Mouse (Mus musculus) ZHBTc4 (cell line): ENCODE results near the gene Tbc1d19.

ENCODE experiments used
- DNase-seq: peaks from one replicate; pipeline ENCODE4 v3.0.0-alpha.2; 2011; ENCODE audit warnings: low read depth, low spot score

Gene Tbc1d19

DNA sequence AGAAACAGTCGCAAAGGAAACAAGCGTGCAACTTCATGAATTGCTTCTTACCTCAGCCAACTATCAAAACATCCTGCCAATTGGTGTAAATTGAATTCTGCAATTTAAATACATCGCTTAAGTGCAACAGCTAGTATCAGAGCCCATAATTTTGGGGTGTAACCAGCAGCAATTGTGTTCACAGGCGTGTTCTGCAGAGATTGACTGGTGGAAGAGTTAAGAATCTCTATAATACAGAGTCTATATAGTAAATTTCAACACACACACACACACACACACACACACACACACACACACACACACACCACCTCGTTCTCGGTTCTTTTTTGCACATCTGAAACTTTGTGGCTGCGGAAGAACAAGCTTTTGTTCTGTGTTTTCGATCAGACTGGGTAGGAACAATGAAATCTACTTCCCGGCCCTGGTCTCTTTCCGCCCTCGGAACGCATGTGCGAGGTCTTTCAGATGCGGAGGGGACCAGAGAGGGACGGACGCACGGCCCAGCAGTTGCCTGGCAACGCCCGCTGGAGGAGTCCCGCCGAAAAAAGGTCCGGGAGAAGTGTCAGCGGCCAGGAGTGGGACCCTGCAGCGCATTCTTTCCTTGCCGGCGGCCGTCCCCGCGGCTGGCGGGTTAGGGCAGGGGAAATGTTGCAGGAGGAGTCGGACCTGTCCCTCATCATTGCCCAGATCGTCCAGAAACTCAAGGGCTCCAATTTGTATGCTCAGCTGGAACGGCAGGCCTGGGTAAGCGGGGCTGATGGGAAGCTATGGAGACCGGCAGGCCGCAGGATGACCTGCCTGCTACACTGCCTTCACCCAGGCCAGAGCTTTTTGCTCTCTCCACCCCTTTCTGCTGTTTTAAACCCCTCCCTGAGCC is at the start of gene Tbc1d19:
Gene Tbc1d19, plus strand, starts transcription at position 492 of the 877 bp plus-strand sequence.
- DNase-seq, result peak; percentile 94

DNA sequence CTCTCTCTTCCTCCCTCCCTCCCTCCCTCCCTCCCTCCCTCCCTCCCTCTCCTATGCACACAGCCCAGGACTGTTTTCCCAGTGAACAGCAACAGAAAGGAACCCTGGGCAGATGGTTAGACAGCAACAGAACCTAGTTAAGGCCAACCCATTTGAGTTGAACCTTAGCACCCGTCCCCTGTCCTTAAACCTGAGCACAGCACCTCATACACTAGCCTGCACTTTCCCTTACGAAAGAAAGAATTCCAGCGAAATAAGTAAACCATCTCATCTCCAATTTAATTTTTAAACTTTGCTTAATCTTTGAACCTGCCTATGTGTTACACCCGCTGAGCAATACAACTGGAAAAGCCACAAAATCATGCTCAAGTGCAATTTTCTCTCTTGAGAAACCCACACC is 49.5 kb upstream of the Tbc1d19 start:
- no peak for DNase-seq

DNA sequence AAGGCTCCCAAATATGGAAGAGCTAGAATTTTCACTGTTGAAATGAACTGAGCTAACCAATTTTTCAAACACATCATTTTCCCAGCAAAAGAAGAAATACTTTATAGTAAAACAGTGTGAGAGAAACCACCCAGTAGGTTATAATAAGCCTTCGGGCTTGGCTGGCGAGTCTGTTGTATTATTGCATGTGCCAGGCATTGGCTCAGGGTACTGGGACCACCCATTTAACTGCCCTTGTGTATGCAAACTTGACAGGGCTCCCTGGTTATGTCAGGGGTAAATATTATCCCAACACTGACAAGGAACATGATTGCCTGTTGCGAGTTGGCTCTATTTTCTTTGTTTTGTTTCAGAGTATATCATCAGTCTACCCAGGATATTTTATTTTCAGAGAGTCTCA is 48.5 kb upstream of the Tbc1d19 start:
- no peak for DNase-seq

DNA sequence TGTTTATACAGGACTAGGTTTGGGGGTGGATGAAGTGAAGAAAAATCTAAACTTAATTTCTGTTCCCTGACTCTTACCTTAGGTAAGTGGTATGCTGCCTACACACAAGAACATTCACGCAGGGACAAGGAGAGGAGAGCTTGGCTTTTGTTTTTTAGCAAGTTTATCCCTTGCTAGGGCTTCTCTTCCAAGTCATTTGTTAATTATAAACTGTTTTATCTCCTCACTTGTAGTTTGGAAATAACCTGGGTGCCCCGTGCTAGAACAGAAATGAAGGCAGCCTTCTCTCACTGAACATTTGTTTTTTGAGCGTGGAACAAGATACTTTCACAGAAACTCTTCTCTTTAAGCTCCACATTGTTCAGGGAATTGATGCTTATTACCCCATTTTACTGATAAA is 48.1 kb upstream of the Tbc1d19 start:
- no peak for DNase-seq

DNA sequence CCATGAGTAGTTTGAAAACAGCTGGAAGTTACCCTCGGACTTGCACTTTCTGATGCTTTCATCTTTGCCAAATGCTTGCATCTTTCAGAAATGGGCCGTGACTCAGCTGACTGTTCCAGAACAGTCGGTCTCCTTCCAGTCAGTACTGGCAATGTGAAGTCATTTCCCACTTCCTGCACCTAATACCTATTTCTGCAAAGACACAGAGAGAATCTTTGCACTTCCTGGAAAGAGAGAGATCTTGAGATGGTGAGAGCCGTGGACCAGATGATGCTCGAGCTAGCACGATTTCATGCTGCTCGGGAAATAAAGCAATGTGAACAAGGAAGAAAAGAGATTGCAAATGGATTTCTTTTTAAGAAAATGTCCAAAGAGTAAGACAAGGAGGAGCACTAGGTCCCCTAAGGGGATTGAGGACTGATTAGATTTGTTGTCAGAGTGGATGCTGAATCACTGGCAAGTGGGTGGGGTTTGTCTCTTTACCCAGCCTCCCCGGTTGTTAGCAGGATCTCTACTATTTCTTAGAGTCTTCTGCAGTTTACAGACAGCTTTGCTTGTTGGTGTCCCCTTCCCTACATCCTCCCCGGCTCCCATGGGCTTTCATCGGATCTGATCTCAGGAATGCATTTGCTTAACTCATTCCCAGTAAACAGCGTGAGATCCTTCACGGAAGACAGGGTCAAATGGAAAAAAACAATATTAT is 24.4 kb upstream of the Tbc1d19 start:
- DNase-seq, result no peak

DNA sequence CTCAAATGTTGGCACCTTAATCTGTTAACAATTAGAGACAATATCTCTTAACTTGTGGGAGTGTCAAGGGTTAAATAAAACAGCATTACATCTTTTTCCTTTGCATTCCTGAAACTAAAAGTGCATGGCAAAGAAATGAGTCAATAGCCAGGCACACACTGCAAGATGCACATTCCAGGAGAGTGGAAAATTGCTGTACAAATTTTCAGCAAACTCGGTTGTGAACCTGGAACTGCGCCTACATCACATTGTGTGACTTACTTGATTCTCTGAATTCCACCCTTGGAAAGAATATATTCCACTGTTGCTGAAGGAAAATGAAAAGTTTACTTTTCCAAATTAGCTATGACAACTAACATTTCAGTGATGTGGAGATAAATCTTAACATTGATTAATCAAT is 8.0 kb upstream of the Tbc1d19 start:
- no peak for DNase-seq

DNA sequence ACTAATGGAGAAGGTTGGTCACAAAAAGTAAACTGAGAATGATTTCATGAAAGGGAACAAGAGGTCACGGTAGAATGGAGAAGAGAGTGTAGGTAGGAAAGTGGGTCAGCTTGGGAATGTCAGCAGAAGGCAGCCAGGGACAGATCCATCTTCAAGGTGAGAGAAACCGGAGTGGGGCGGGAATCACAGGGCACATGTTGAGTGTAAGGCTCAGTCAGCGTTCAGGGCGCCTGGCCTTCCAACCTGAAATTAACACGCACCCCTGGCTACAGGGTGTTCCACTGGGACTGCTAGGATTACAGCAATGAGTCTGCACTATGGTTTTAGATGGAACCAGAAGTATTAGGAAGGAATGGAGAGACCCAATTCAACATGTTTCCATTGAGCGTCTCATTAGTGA is 10.3 kb downstream of the Tbc1d19 start:
- DNase-seq, result no peak

DNA sequence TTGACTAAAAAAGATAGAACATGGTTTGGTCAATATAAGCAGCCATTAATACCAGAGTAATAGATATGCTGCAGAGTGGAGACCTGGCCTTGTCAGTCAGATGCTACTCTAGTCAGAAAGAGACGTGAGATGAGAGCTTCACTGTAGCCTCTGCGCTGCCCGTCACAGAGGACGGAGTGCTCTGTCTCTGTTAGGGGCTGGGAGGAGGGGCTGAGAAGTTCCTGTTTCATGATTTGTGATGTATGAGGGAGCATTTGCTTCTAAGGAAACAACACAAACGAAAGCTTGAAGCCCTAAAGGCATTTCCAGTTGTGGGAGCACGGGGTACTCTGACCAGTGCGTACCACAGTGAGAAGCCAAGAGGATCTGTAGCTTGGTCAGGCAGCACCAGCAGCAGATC is 16.5 kb downstream of the Tbc1d19 start:
- DNase-seq, result no peak

DNA sequence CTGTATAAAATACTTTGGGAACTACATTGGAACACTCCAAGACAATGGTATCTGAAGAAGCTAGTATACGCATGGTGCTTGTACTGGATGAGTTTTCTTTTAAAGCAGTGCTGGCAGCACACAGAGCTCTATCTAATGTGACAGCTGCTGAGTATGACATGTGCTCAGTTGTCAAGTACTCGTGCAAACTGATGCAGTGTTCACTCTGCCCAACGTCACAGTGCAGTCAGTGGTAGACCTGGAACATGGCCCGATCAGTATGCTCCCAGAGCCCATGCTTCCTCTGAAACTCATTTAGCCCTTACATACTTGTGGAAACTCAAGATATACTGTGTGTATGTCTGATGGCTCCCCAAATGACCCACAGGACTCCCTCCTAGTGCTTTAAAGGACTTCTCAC is 25.1 kb downstream of the Tbc1d19 start:
- no peak for DNase-seq

DNA sequence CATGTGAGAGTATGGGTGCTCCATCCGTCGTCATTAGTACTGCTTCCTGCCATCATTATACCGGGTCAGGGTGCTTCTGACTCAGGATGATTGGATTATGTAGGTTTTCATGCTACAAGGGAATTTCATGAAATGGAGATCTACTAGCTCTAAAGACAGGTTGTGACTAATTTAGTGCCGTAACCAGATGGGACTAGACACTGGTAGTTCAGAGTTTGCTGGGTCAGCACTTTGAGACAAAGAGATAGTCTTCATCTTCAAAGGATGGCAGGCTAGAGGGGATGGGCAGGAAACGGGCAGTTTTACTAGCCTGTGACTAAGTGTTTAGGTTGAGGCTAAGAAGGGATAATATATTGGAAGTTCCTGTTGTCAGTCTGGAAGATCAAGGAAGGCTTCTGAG is 31.9 kb downstream of the Tbc1d19 start:
- DNase-seq, result no peak

DNA sequence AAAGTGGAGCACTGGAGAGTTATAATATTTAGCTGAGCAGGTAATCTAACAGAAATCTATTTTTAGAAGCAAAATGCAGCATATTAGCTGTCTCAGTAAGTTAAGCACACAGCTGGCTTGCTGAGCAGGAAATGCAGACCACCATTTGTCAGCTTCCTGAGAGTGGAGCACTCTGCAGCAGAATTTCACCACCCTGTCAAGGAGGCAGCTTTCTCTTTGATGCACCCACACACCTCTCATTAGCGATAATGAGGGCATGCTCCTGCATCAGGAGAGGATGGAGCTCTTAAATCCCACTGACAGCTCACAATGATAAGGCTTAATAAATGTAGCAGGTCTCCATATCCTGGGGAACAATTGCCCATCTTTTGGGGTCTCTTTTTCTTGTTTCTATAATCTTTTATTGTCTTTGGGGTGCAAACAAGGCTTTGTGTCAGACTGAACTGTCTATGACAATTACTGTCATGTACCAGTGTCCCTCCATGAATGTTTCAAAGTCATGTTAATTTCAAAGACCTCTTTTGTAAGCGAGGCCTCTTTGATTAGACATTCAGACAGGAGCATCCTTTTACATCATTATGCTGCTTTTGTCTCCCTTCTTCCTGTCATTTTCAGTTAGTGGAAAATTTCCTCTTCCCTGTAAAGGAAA is 39.0 kb downstream of the Tbc1d19 start:
- no peak for DNase-seq

DNA sequence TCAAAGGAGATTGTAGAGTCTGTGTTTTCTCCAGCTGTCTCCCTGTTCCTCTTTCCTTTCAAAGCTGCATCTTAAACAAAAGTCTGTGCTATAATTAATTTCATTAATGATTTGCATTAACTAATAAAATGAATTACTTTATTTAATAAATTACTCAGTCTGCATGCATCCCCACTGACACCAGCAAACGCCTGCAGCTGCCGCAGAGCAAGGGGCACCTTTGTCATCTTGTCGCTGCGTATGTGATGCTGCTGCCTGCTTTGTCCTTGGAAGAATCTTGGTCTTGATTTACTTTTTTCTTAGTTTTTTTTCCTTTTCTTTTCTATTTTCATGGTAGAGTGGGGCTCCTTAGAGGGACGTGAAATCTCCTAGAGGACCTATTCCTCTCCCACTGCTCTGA is 43.2 kb downstream of the Tbc1d19 start:
- DNase-seq, result no peak

DNA sequence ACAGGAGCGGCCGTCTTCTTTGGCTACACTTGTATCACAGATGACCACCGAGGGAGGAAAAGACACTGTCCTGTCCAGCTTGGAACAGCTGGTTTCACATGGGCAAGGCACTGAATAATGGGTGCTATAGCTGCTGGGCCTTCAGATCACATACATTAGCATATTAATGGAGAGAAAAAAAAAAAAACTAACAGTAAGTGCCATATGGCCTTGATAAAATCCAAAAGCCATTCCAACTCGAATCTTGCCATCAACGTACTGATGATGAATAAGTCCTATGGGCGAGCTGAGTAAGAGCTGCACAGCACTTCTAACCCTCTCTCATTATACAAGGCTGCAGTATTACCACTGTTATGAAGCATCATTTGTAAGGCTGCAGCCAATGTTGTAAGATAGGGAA is 45.2 kb downstream of the Tbc1d19 start:
- no peak for DNase-seq

DNA sequence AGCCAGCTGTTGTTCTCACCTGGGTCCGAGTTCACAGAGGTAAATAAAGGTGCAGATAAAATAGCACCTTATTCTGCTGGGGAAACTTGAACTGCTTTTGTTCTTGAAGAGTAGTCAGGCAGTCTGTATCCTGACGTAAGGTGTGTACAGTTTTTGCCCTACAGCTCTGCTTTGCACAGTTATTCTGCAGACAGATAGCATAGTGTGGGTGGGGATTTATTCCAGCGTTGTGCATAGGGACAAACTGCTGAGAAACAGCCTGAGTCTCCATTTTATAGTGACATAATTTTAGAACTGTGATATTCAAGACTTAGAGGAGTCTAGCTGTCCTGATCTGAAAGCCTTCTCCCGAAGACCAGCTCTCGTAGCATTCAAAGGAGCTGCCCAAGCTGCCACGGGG is 46.6 kb downstream of the Tbc1d19 start:
- DNase-seq, result no peak

DNA sequence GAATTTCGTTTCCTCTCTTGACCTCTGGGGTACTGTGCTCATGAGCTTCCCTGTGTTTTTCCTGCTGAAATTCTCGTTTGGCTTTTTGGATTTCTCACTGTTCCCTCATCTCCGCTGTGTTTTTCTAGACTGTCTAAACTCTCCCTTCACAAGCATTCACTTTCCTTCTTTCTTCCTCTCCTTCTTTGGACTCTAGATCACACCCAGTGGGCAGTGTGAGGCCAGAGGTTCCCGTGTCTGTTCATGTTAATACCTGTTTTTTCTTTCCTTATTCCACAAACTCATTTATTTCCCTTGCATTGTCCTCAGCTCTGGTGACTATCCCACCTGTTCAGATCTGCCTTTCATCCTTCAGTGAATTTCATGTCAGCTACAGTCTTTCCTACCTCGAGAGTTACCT is 55.7 kb downstream of the Tbc1d19 start:
- DNase-seq, result no peak

DNA sequence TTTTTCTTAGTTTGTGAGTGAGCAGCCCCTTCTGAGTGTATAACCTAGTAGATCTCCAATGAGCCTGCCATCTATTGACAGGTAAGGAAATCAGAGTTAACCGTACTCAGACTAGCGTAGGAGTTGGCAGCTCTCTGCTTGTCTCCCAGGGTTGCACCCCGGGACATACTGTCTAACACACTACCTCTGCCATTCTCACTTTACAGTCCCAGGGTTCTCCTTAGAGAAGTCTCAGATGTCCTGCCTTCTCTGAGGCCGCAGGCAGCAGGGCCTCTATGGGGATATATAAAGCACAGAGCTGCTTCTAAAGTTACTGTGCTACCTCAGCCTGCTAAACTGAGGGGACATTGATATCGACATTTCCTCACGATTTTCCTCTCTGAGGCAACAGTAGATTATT is 56.6 kb downstream of the Tbc1d19 start:
- no peak for DNase-seq

DNA sequence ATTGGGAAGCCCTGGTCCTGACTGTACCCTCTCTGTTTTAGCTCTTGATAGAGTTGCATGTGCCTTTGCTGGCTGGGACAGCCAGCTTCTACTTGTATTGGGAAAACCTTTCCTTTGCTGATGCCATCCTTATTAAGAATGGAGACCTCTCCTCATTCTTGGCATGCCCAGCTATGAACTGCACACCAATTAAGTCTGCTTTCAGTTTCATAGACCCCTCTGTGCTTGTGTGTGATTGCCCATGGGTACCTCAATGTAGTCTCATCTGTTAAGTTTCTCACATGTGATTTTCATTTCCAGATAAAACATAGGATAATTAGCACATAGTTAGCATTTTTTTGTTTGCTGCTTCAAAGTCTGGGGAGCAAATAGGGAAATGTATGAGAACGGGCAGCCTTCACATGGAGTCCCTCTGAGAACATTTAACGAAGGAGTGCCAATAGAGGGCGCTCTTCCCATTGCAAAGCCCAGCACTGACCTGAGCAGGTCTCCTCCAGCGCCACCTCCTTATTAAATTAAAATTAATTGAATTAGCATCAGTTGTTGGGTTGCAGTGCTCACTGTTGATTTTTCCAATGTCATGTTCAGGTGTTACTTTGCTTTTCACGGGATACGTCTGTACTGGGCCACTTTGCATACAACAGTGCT is 62.4 kb downstream of the Tbc1d19 start:
- peak; percentile 54 for DNase-seq

DNA sequence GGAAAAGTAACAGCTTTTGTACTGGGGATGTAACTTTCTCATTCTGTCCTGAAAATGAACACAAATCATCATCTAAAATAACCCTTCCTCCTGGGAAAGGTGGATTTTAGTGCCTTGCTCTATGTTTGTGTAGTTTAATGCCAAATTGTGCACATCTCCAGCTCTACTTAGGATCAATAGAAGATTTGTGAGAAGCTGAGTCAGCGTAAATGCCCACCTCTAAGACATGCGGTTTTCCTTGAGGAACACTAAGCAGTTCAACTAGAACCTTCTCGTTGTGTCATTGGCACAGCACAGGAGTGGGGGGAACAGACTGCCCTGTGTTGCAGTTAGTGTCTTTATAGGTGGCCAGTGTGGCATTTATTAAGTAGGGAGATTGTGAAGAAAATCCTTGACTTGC is 65.6 kb downstream of the Tbc1d19 start:
- no peak for DNase-seq

DNA sequence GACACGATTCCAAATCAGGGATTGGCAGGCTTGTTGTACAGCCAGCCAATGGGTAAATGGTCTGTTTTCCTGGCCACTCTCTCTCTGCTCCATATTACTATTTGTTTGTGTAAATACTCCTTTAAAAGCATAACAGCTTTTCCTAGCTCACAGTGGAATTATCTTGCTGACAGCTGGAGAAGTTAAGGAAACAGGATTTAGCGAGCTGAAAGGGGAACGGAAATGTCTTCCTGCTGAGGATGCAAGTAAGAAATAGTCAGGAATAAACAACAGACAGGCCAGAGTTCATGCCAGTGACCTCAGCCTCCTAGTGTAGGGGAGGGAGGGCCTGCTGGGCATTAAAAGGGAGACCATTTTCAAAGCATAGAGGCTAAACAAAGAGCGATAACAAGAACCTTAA is 71.3 kb downstream of the Tbc1d19 start:
- DNase-seq, result no peak

DNA sequence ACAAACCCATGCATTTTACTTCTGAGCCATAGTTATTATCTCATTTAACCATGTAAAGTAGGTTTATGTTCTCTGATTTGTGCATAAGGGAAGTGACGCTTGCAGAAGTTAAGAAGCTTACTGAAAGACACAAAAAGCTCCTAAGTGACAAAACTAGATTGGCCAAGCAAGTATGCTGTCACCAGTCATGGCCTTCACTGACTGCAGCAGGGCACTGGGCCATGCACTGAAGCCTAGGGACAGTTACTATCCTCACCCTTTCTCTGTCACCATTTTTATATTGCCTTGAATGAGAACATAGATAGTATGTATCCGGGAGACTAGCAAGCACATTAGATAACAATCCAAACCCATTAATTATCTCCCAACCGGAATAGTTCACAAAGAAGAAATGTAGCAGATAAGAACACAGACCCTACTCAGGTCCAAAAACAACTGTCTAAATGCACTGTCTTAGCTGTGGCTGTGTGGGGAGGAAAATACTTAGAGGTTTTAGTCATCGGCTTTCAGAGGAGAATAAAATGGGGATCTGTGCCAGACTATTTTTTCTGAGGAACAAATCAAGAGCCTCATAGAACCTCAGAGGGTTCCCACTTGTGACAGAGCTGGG is 72.1 kb downstream of the Tbc1d19 start:
- no peak for DNase-seq

DNA sequence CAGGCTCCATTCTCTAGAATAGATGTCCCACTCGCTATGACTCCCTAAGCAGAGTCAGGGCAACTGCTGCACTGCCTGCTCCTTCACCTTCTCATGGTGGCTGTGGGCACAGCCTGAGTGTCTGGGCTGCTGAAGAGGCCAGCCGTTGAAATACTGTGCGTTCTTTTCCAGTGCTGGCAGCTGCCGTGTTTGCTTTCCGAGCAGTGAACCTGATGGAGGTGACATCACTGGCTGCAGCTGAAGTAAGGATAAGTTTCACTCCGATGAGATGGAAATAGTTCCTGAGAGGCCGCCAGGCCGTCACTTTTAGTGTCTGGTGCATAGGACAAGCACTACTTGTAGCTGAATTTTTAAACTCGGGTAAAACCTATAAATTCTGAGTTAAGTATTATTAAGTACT is 92.0 kb downstream of the Tbc1d19 start:
- DNase-seq, result no peak

DNA sequence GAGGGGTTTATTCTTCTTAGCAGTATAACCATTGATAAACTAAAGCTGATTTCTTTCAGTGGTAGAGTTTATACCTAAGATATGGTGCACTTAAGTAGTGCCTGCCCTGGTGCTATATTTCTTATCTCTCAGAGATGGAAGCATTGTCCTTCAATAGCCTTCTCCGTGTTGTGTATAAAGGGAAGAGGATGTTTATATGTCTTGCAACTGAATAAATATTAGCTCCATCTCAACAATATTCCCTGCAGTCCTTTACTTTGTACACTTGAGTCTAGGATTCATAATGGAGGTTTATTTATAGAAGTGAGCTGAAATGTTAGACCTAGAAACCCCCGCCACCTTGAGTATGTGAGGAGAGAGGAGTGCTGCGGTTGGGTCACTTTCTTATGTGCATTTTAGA is 93.4 kb downstream of the Tbc1d19 start:
- DNase-seq, result no peak
